Mouse (Mus musculus) bone marrow macrophage, adult 2 months (primary cell): ENCODE results near the gene Ticrr.

Source experiments
- CTCF ChIP-seq: IDR thresholded peaks from 2 replicates; pipeline ENCODE4 v1.5.1; 2012; ENCODE audit warnings: low read depth, mild to moderate bottlenecking, low read length, moderate library complexity
- POLR2A ChIP-seq: IDR thresholded peaks from 2 replicates; pipeline ENCODE4 v1.6.1; 2012; ENCODE audit warnings: mild to moderate bottlenecking, low read depth, low read length, borderline replicate concordance

DNA sequence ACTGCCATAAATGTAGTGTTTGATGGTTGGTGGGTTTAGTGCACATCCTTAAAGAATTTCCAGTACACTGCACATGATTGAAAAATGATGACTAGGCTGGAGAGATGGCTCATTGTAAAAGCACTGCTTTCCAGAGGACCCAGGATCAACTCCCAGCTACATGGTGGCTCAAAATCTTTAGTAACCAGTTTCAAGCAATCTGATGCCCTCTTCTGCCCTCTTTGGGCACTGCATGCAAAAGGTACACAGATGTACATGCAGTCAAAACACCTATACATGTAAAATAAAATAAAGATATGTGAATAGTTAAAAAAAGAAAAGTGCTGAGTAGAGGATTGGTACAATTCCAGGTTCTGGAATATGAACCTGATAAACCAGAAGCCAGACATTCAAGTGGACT lies 19.2 kb downstream of the Ticrr start:
- TF ChIP-seq CTCF (no peak), POLR2A (no peak)
